Mouse (Mus musculus) ovary, postnatal 14 days (tissue): ENCODE results near the gene Fam178b.

ENCODE experiments used
- DNase-seq: peaks from one replicate; pipeline ENCODE4 v3.0.0; 2022; ENCODE audit warnings: low spot score

Gene Fam178b

GRCm38 (mm10) chr1:36588476-36589450 lies 94.2 kb downstream of the Fam178b start:
- peak; percentile 54 for DNase-seq

- no peak for DNase-seq
Observed at GRCm38 (mm10) chr1:36587860-36588259, 95.1 kb downstream of the Fam178b start.

GRCm38 (mm10) chr1:36586288-36586687 lies 96.7 kb downstream of the Fam178b start:
- DNase-seq, result no peak

GRCm38 (mm10) chr1:36583408-36584116 lies 99.4 kb downstream of the Fam178b start:
- no peak for DNase-seq

GRCm38 (mm10) chr1:36582211-36582610 lies 100.8 kb downstream of the Fam178b start:
- no peak for DNase-seq

- DNase-seq, result no peak
Observed at GRCm38 (mm10) chr1:36581260-36581659, 101.7 kb downstream of the Fam178b start.

GRCm38 (mm10) chr1:36580384-36581207 lies 102.4 kb downstream of the Fam178b start:
- peak; percentile 55 for DNase-seq

GRCm38 (mm10) chr1:36579974-36580383 lies 103.0 kb downstream of the Fam178b start:
- no peak for DNase-seq

- DNase-seq, result no peak
Observed at GRCm38 (mm10) chr1:36576991-36577675, 105.8 kb downstream of the Fam178b start.

- no peak for DNase-seq
Observed at GRCm38 (mm10) chr1:36575347-36575746, 107.6 kb downstream of the Fam178b start.

GRCm38 (mm10) chr1:36574196-36574955 lies 108.6 kb downstream of the Fam178b start:
- DNase-seq, result no peak

GRCm38 (mm10) chr1:36573524-36573923 lies 109.5 kb downstream of the Fam178b start:
- no peak for DNase-seq

- no peak for DNase-seq
Observed at GRCm38 (mm10) chr1:36572709-36573108, 110.3 kb downstream of the Fam178b start.

- DNase-seq, result no peak
Observed at GRCm38 (mm10) chr1:36572140-36572700, 110.8 kb downstream of the Fam178b start.

GRCm38 (mm10) chr1:36571627-36572026 lies 111.4 kb downstream of the Fam178b start:
- DNase-seq, result no peak

- no peak for DNase-seq
Observed at GRCm38 (mm10) chr1:36570320-36570719, 112.7 kb downstream of the Fam178b start.

- DNase-seq, result no peak
Observed at GRCm38 (mm10) chr1:36569694-36570276, 113.2 kb downstream of the Fam178b start.

GRCm38 (mm10) chr1:36568776-36569175 lies 114.2 kb downstream of the Fam178b start:
- no peak for DNase-seq

GRCm38 (mm10) chr1:36567818-36568603 lies 115.0 kb downstream of the Fam178b start:
- DNase-seq, result no peak
